Mouse (Mus musculus) midbrain, embryonic 13.5 days (tissue): ENCODE results near the gene Zcchc3. TPM values are rescaled to one million over a fixed set of nuclear protein-coding genes. Genes with fewer than 3 reads are reported as not detected.

Source experiments
- ATAC-seq: fragments of 200-750 bp; cut with Nextera tagmentation; 2 replicates; pipeline ENCODE4 v1.8.0; 2017; ENCODE audit warnings: mild to moderate bottlenecking, moderate TSS enrichment, moderate library complexity
- H3K27ac ChIP-seq: fragments of 300-500 bp; sonication (generic); 2 replicates; pipeline ENCODE4 v1.5.1; 2015; ENCODE audit warnings: inconsistent platforms, mild to moderate bottlenecking, moderate library complexity
- H3K27me3 ChIP-seq: fragments of 300-500 bp; sonication (generic); 2 replicates; pipeline ENCODE4 v1.6.1; 2015; ENCODE audit warnings: mild to moderate bottlenecking, inconsistent platforms
- H3K36me3 ChIP-seq: fragments of 300-500 bp; sonication (generic); 2 replicates; pipeline ENCODE4 v1.6.1; 2015; ENCODE audit warnings: mild to moderate bottlenecking, inconsistent platforms
- H3K4me1 ChIP-seq: fragments of 300-500 bp; sonication (generic); replicated peaks from 2 replicates; pipeline ENCODE4 v1.6.1; 2015; ENCODE audit warnings: inconsistent platforms
- H3K4me2 ChIP-seq: fragments of 300-500 bp; sonication (generic); replicated peaks from 2 replicates; pipeline ENCODE4 v1.6.1; 2015; ENCODE audit warnings: moderate library complexity, mild to moderate bottlenecking, inconsistent platforms
- H3K4me3 ChIP-seq: fragments of 300-500 bp; sonication (generic); replicated peaks from 2 replicates; pipeline ENCODE4 v1.5.1; 2015; ENCODE audit warnings: mild to moderate bottlenecking, inconsistent platforms
- H3K9ac ChIP-seq: fragments of 300-500 bp; sonication (generic); replicated peaks from 2 replicates; pipeline ENCODE4 v1.6.1; 2015; ENCODE audit warnings: mild to moderate bottlenecking, inconsistent platforms
- H3K9me3 ChIP-seq: fragments of 300-500 bp; sonication (generic); 2 replicates; pipeline ENCODE4 v1.6.1; 2016; ENCODE audit warnings: mild to moderate bottlenecking, inconsistent platforms
- WGBS: fragments of 180-500 bp; shearing (Covaris S2); methylation state at CpG from one replicate; pipeline ENCODE4 v1.1.7; 2015; 5-methylcytosine and 5-hydroxymethylcytosine counted together
- polyA plus RNA-seq: library from polyadenylated mRNA; unstranded; fragments of >200 nt; fragmentation: Nextera tagmentation; extraction: Ambion mirVana; gene quantifications from 2 replicates; pipeline ENCODE4 v1.2.1, GENCODE M21; 2015

The Zcchc3 gene
- polyA plus RNA-seq, 1 experiment from 2014 or later, result 26.4 TPM

GRCm38 (mm10) chr2:152376345-152376741 lies 38.5 kb downstream of the Zcchc3 start, which contains the start of gene Nrsn2:
Gene Nrsn2 (minus strand): TSS chr2:152376638.
- peak within 1 kb of the TSS; percentile 56 for H3K4me2 ChIP-seq
- H3K27me3 ChIP-seq, result no peaks in the 10 kb centered on the region; the same call in 1 of the 2 replicates
- H3K27ac ChIP-seq, result peak within 1 kb of the TSS; percentile 94
- no peaks in the 10 kb centered on the region for H3K36me3 ChIP-seq
- peaks cover 31% of the 10 kb centered on the region for H3K4me1 ChIP-seq
- H3K9ac ChIP-seq, result peak within 1 kb of the TSS; percentile 55
- WGBS, result 1% methylated on average over 16 of the region's 16 CpGs
- no peaks in the 10 kb centered on the region for H3K9me3 ChIP-seq
- peak; percentile 85 for ATAC-seq
- H3K4me3 ChIP-seq, result peak within 1 kb of the TSS; percentile 35

DNA sequence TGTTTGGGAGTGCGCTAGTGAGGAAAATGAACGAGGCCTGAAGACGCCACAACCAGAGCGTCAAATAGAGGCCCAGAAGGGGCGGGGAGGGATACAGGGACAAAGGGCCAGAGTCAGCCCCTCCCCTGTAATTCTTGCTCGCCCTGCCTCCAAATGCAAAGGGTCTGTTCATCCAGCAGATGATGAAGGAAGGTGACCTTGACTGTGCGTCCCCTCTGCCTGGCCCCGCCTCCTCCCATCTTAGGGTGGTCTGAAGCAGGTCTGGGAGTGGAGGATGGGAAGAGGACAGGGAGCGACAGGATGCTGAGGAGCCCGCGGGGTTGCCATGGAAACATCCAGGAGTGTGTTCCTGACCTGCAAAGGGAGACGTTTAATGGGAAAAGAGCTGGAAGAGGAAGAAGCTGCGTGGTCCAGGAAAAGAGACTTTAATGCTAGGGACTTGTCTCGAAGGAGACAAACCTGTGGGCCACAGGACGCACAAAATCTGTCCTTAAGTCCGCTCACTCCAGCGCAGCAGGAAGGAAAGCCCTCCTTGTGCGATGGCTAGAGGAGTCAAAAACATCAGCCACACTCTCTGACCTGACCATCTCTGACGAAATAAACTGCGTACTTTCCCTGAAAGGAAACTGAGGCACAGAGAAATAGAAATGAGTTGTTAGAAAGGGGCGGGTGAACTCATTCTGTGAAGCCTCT lies 39.0 kb downstream of the Zcchc3 start:
- peak; percentile 92 for ATAC-seq

GRCm38 (mm10) chr2:152373547-152373946 lies 41.3 kb downstream of the Zcchc3 start:
- no peak for ATAC-seq
- Histone ChIP-seq H3K4me3 (no peak overlapping the region), H3K4me1 (peaks cover 31% of the 10 kb centered on the region), H3K27ac (no peak overlapping the region), H3K36me3 (no peaks in the 10 kb centered on the region), H3K4me2 (no peak overlapping the region), H3K9me3 (no peaks in the 10 kb centered on the region), H3K9ac (no peak overlapping the region), H3K27me3 (no peaks in the 10 kb centered on the region; the same call in 1 of the 2 replicates)
- 86% methylated on average over 9 of the region's 9 CpGs for WGBS

More for the DNA sequence above, 39.0 kb downstream of the Zcchc3 start:
- Histone ChIP-seq H3K4me1 (peaks cover 31% of the 10 kb centered on the region), H3K9me3 (no peaks in the 10 kb centered on the region), H3K4me2 (peak overlapping the region; percentile 56), H3K4me3 (peak overlapping the region; percentile 35), H3K27ac (peak overlapping the region; percentile 94), H3K36me3 (no peaks in the 10 kb centered on the region), H3K9ac (peak overlapping the region; percentile 55), H3K27me3 (no peaks in the 10 kb centered on the region; the same call in 1 of the 2 replicates)
- WGBS, result 1% methylated on average over 21 of the region's 21 CpGs

DNA sequence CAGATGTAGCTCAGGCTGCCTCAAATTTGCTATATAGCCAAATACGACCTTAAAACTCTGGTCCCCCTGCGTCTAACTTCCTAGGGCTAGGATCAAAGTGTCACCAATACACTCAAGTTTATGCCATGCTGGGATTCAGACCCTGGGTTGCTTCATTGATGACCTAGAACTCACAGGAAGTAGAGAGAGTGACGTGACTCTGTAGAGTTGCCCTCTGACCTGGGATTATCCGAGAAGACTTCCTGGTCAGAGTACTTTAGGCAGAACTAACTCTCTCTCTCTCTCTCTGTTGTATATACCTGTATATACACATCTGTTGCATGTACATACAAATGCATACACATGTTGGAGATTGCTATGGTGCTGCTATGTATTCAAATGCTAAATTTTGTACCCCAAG lies 42.2 kb downstream of the Zcchc3 start:
- Histone ChIP-seq H3K4me2 (no peak overlapping the region), H3K4me3 (no peak overlapping the region), H3K9ac (no peak overlapping the region), H3K27me3 (no peaks in the 10 kb centered on the region; the same call in 1 of the 2 replicates), H3K27ac (no peak overlapping the region), H3K9me3 (no peaks in the 10 kb centered on the region), H3K36me3 (no peaks in the 10 kb centered on the region), H3K4me1 (peaks cover 31% of the 10 kb centered on the region)
- WGBS, result 73% methylated on average over 4 of the region's 4 CpGs
- ATAC-seq, result no peak

GRCm38 (mm10) chr2:152372104-152372503 lies 42.7 kb downstream of the Zcchc3 start:
- no peaks in the 10 kb centered on the region for H3K36me3 ChIP-seq
- H3K4me1 ChIP-seq, result peaks cover 31% of the 10 kb centered on the region
- no peak overlapping the region for H3K9ac ChIP-seq
- H3K27ac ChIP-seq, result no peak overlapping the region
- H3K4me2 ChIP-seq, result no peak overlapping the region
- peaks cover 2% of the 10 kb centered on the region; the same call in 1 of the 2 replicates for H3K27me3 ChIP-seq
- 83% methylated on average over 7 of the region's 7 CpGs for WGBS
- ATAC-seq, result no peak
- no peak overlapping the region for H3K4me3 ChIP-seq
- H3K9me3 ChIP-seq, result no peaks in the 10 kb centered on the region

- H3K9me3 ChIP-seq, result no peaks in the 10 kb centered on the region
- no peaks in the 10 kb centered on the region for H3K36me3 ChIP-seq
- no peak overlapping the region for H3K27ac ChIP-seq
- 30% methylated on average over 14 of the region's 14 CpGs for WGBS
- H3K27me3 ChIP-seq, result peaks cover 4% of the 10 kb centered on the region; the same call in 1 of the 2 replicates
- peak; percentile 47; the same call in 1 of the 2 replicates for ATAC-seq
- peak overlapping the region; percentile 17; the same call in 1 of the 2 replicates for H3K4me2 ChIP-seq
- H3K4me3 ChIP-seq, result no peak overlapping the region
- H3K4me1 ChIP-seq, result peaks cover 4% of the 10 kb centered on the region; the same call in 1 of the 2 replicates
- H3K9ac ChIP-seq, result no peak overlapping the region
Measured at GRCm38 (mm10) chr2:152368532-152369140, 46.2 kb downstream of the Zcchc3 start.

DNA sequence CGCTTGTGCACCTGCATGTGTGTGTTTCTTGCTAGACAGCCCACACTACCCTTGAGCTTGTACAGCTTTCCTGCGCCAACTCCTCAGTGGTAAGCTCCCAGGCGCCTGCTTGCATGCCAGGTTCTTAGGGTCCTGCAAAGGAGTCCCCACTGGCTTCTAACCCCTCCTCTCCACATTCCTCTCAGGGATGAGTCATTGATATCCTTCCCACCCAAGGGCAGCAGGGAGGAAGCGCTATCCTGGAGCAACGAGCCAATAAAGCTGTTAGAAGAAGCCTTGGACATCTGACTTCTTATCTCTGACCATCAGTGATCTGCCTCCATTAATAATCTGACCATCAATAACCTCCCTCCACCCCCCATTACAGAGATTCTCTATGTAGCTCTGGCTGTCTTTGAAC lies 46.9 kb downstream of the Zcchc3 start:
- Histone ChIP-seq H3K27me3 (peaks cover 4% of the 10 kb centered on the region; the same call in 1 of the 2 replicates), H3K4me1 (peaks cover 6% of the 10 kb centered on the region; the same call in 1 of the 2 replicates), H3K9me3 (no peaks in the 10 kb centered on the region), H3K27ac (no peak overlapping the region), H3K4me3 (no peak overlapping the region), H3K36me3 (no peaks in the 10 kb centered on the region), H3K9ac (no peak overlapping the region), H3K4me2 (no peak overlapping the region)
- no peak for ATAC-seq
- 82% methylated on average over 5 of the region's 5 CpGs for WGBS

DNA sequence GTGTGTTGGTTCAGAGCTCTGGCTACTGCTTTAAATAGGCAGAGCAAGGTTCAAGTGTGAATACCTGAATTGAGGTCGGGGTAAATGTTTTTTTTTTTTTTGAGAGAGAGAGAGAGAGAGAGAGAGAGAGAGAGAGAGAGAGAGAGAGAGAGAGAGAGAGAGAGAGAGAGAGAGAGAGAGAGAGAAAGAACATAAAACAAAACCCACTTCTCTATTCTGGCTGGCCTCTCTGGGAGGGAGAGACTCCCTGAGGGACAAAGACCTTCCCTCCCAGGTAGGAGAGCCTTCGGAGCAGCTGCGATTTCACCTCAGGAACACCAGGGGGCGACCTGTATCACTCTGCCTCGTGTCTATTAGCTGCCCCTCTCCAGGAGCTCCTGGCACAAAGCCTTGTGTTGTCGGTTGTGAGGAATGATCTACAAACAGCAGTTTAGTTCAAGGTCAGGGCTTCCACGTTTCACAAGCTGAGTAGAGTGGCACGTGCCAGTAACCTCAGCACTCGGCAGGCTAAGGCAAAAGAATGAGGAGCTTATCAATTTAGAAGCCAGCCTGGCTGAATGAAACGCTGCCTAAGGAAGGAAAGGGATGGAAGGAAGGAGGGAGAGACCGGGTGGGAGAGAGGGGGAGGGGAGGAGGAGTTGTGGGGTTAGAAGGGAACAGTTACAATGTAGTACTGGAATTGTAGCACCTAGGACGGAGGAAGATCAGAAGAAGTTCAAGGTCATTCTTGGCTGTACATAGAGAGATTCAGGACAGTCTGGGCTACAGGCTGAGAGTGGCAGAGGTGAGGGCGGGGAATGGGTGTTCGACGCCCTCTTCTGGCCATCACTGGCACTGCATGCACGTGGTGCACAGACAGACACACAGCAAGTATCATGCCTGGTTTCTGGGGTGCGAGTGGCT lies 51.3 kb downstream of the Zcchc3 start:
- peak; percentile 72 for ATAC-seq
- Histone ChIP-seq H3K27me3 (0 out of 2 replicates have a peak, but pooled peaks cover 4% of the 10 kb centered on the region), H3K9me3 (no peaks in the 10 kb centered on the region), H3K27ac (peak overlapping the region; percentile 68), H3K9ac (no peak overlapping the region), H3K4me1 (peaks cover 6% of the 10 kb centered on the region; the same call in 1 of the 2 replicates), H3K4me2 (peak overlapping the region; percentile 34), H3K4me3 (peak overlapping the region; percentile 9; the same call in 1 of the 2 replicates), H3K36me3 (no peaks in the 10 kb centered on the region)
- WGBS, result 10% methylated on average over 17 of the region's 17 CpGs

Other genes starting within 250 kb of the Zcchc3 start
- gene Csnk2a1, start 188.2 kb downstream of the Zcchc3 start, polyA plus RNA-seq, result 125 and 142 TPM in 2 replicates
- 32.2 and 36.2 TPM in 2 replicates for gene Tbc1d20, start 121.2 kb downstream of the Zcchc3 start, polyA plus RNA-seq
- 99.2 and 108 TPM in 2 replicates for gene Rbck1, start 82.4 kb downstream of the Zcchc3 start, polyA plus RNA-seq
- gene Trib3, start 71.0 kb downstream of the Zcchc3 start, polyA plus RNA-seq, result 0.82 and 0.89 TPM in 2 replicates
- gene Nrsn2, start 38.4 kb downstream of the Zcchc3 start, polyA plus RNA-seq, result 26.8 and 28.5 TPM in 2 replicates
- 18.2 and 18.5 TPM in 2 replicates for gene Sox12, start 17.0 kb downstream of the Zcchc3 start, polyA plus RNA-seq
- gene 6820408C15Rik, start 560 bp upstream of the Zcchc3 start, polyA plus RNA-seq, result 0.39 and 1.7 TPM in 2 replicates
- not detected in 2 replicates for gene Defb23, start 49.6 kb upstream of the Zcchc3 start, polyA plus RNA-seq
- gene Defb20, start 62.0 kb upstream of the Zcchc3 start, polyA plus RNA-seq, result not detected in 2 replicates
- gene Defb22, start 75.1 kb upstream of the Zcchc3 start, polyA plus RNA-seq, result not detected in 2 replicates
- gene Defb26, start 96.7 kb upstream of the Zcchc3 start, polyA plus RNA-seq, result not detected in 2 replicates
- not detected in 2 replicates for gene Defb28, start 103.2 kb upstream of the Zcchc3 start, polyA plus RNA-seq
- not detected in 2 replicates for gene Defb29, start 125.1 kb upstream of the Zcchc3 start, polyA plus RNA-seq
- not detected in 2 replicates for gene Gm17416, start 154.3 kb upstream of the Zcchc3 start, polyA plus RNA-seq
- not detected in 2 replicates for gene Defb21, start 157.7 kb upstream of the Zcchc3 start, polyA plus RNA-seq
- gene Defb19, start 165.3 kb upstream of the Zcchc3 start, polyA plus RNA-seq, result not detected in 2 replicates
- gene Defb45, start 184.4 kb upstream of the Zcchc3 start, polyA plus RNA-seq, result not detected in 2 replicates
- not detected in 2 replicates for gene Defb36, start 189.3 kb upstream of the Zcchc3 start, polyA plus RNA-seq
- not detected in 2 replicates for gene Defb25, start 208.0 kb upstream of the Zcchc3 start, polyA plus RNA-seq
- gene Rem1, start 211.9 kb upstream of the Zcchc3 start, polyA plus RNA-seq, result 0.15 and 0.27 TPM in 2 replicates